Mouse (Mus musculus) activated CD4-positive, CD25-positive, alpha-beta regulatory T cell (primary cell): Measurements from ENCODE around the gene Med20. TPM values are rescaled to one million over a fixed set of nuclear protein-coding genes. Genes with fewer than 3 reads are reported as not detected.

Experiments
- polyA plus RNA-seq, 2 experiments: library from polyadenylated mRNA; unstranded; fragments of 100-300 nt; shearing (Covaris generic); gene quantifications; one replicate each; pipeline ENCODE4 v1.2.1; 2017

Med20 gene
- polyA plus RNA-seq = 10 to 100 TPM; 27.6 to 37.3 TPM

DNA sequence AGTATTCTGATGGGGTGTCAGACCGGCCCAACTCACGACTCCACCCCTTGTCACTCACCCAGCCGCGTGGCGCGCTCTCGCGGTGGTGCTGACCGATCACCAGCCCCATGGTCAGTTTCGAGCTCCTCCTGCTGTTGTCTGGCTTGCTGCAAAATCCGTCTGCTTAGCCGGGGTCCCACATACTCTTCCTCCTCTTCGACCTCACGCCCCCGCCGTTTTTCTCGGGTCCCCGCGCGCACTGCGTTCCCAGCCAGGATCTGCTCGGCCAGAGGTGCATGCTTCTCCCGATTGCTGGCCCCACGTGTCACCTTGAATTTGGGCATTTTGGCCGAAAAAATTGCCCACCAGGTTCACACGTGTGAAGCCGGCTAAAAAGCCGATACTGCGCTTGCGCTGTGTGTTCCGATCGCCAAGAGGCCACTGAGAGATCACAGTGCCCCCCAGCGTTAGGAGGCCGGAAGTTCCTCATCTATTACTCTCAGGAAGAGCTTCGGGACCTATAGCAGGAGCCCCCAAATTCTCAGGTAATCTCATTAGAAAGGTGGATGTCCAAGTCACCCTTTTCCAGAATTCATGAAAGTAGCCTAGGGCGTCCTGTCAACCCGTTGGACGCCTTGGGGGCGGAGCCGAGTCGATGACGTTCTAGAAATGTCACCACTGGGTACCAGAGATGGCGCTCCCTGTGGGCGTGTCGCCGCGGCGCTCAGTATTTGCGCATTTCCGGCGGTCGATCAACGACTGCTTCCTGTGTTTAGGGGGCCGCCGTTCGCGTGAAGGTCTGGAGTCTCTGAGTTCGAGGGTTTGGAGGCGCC, at the start of gene Med20, which contains the start of the genes Bysl and Gm20517:
TSS of gene Med20 (plus strand) at position 734 of the 812 bp plus-strand sequence.
TSS of gene Bysl (minus strand) at position 644 of the 812 bp plus-strand sequence.
TSS of gene Gm20517 (plus strand) at position 741 of the 812 bp plus-strand sequence.

DNA sequence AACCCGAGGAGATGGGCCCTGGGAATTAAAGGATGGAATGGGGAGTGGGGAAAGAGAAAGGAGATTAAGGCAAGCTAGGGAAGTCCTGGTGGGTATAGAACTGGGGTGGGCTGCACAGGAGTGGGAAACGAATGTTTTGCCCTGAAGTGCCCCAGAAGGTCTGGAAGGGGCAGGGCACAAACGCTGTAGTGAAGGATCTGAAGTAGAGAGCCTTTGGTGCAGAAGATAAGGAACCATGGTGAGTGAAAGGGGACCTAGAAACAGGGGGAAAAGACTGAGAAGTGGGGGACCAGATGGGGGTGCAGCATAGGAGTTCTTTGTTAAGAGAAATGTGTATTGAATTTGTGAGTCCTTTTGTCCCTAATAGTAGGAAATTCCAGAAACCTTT, 19.3 kb downstream of the Med20 start, which contains the start of gene Usp49:
TSS of gene Usp49 (plus strand) at position 13 of the 388 bp plus-strand sequence.

Other genes starting within 250 kb of the Med20 start
- 10 to 100 TPM; 34.3 to 54.0 TPM for gene Mrps10, start 242.7 kb upstream of the Med20 start, polyA plus RNA-seq
- gene Guca1b, start 226.2 kb upstream of the Med20 start, polyA plus RNA-seq = 1 to 10 TPM in 1 of 2 experiments, under 1 TPM in 1; 0.85 to 1.1 TPM
- not detected for gene Guca1a, start 211.0 kb upstream of the Med20 start, polyA plus RNA-seq
- not detected for gene AI661453, start 175.0 kb upstream of the Med20 start, polyA plus RNA-seq
- under 1 TPM in 1 of 2 experiments, not detected in 1; 0.36 TPM for gene 1700001C19Rik, start 174.2 kb upstream of the Med20 start, polyA plus RNA-seq
- 10 to 100 TPM; 47.3 to 53.6 TPM for gene Taf8, start 109.3 kb upstream of the Med20 start, polyA plus RNA-seq
- gene Ccnd3, start 106.5 kb upstream of the Med20 start, polyA plus RNA-seq = 100 to 1,000 TPM; 323 to 337 TPM
- 10 to 100 TPM; 11.5 to 15.4 TPM for gene Bysl, start 90 bp upstream of the Med20 start, polyA plus RNA-seq
- 1 to 10 TPM; 1.7 to 2.2 TPM for gene Gm20517, start within 50 bp of the Med20 start, polyA plus RNA-seq
- gene Usp49, start 19.1 kb downstream of the Med20 start, polyA plus RNA-seq = 1 to 10 TPM; 2.7 to 3.4 TPM
- gene Tomm6, start 76.8 kb downstream of the Med20 start, polyA plus RNA-seq = 100 to 1,000 TPM; 256 to 265 TPM
- gene Frs3, start 77.4 kb downstream of the Med20 start, polyA plus RNA-seq = 1 to 10 TPM in 1 of 2 experiments, under 1 TPM in 1; 0.67 to 2.3 TPM
- under 1 TPM; 0.13 to 0.15 TPM for gene Gm21981, start 82.9 kb downstream of the Med20 start, polyA plus RNA-seq
- not detected for gene Prickle4, start 83.2 kb downstream of the Med20 start, polyA plus RNA-seq
- gene Pgc, start 115.3 kb downstream of the Med20 start, polyA plus RNA-seq = not detected
- 10 to 100 TPM; 26.7 to 44.4 TPM for gene Tfeb, start 125.4 kb downstream of the Med20 start, polyA plus RNA-seq
- gene Mdfi, start 223.1 kb downstream of the Med20 start, polyA plus RNA-seq = under 1 TPM in 1 of 2 experiments, not detected in 1; 0.29 TPM